Mouse (Mus musculus) kidney, postnatal 0 days (tissue): ENCODE data around the gene Khk. TPM values are rescaled to one million over a fixed set of nuclear protein-coding genes. Genes with fewer than 3 reads are reported as not detected.

ENCODE experiments used
- ATAC-seq: fragments of 200-750 bp; cut with Nextera tagmentation; replicated peaks from 2 replicates; pipeline ENCODE4 v1.8.0; 2017; ENCODE audit warnings: low read depth, moderate number of reproducible peaks, moderate TSS enrichment, moderate library complexity; ENCODE audit not compliant: low FRiP score
- DNase-seq: peaks from one replicate; pipeline ENCODE4 v3.0.0-alpha.2; 2016; ENCODE audit warnings: low spot score
- H3K27ac ChIP-seq: fragments of 300-500 bp; sonication (generic); 2 replicates; pipeline ENCODE4 v1.5.1; 2014; ENCODE audit warnings: mild to moderate bottlenecking
- H3K27me3 ChIP-seq: fragments of 300-500 bp; sonication (generic); 2 replicates; pipeline ENCODE4 v1.6.1; 2014; ENCODE audit warnings: low read length, mixed read lengths; ENCODE audit not compliant: insufficient read depth
- H3K36me3 ChIP-seq: fragments of 300-500 bp; sonication (generic); 2 replicates; pipeline ENCODE4 v1.6.1; 2014; ENCODE audit warnings: low read length, mixed read lengths; ENCODE audit not compliant: insufficient read depth
- H3K4me1 ChIP-seq: fragments of 300-500 bp; sonication (generic); replicated peaks from 2 replicates; pipeline ENCODE4 v1.6.1; 2014; ENCODE audit warnings: antibody characterized with exemption, low read length, mixed read lengths; ENCODE audit not compliant: insufficient read depth
- H3K4me2 ChIP-seq: fragments of 300-500 bp; sonication (generic); 2 replicates; pipeline ENCODE4 v1.6.1; 2014; ENCODE audit warnings: mild to moderate bottlenecking, low read length, moderate library complexity, mixed read lengths
- H3K4me3 ChIP-seq: fragments of 300-500 bp; sonication (generic); replicated peaks from 2 replicates; pipeline ENCODE4 v1.5.1; 2014; ENCODE audit warnings: low read depth, low read length
- H3K9ac ChIP-seq: fragments of 300-500 bp; sonication (generic); 2 replicates; pipeline ENCODE4 v1.6.1; 2014; ENCODE audit warnings: low read depth, low read length
- H3K9me3 ChIP-seq: fragments of 300-500 bp; sonication (generic); replicated peaks from 2 replicates; pipeline ENCODE4 v1.6.1; 2016; ENCODE audit warnings: low read length, inconsistent platforms, mixed read lengths
- CTCF ChIP-seq: IDR thresholded peaks from 2 replicates; pipeline ENCODE4 v1.5.1; 2016; ENCODE audit warnings: antibody characterized with exemption, low read depth, mild to moderate bottlenecking, moderate library complexity
- WGBS: fragments of 180-500 bp; shearing (Covaris S2); extraction: QIAGEN DNeasy Blood & Tissue Kit; methylation state at CpG from one replicate; pipeline ENCODE4 v1.1.7; 2014; 5-methylcytosine and 5-hydroxymethylcytosine counted together
- polyA plus RNA-seq: library from polyadenylated mRNA; unstranded; fragments of >200 nt; fragmentation: Nextera tagmentation; extraction: Ambion mirVana; gene quantifications from 2 replicates; pipeline ENCODE4 v1.2.1, GENCODE M21; 2015

Gene Khk
- polyA plus RNA-seq, 1 experiment from 2014 or later = 70.6 TPM

DNA sequence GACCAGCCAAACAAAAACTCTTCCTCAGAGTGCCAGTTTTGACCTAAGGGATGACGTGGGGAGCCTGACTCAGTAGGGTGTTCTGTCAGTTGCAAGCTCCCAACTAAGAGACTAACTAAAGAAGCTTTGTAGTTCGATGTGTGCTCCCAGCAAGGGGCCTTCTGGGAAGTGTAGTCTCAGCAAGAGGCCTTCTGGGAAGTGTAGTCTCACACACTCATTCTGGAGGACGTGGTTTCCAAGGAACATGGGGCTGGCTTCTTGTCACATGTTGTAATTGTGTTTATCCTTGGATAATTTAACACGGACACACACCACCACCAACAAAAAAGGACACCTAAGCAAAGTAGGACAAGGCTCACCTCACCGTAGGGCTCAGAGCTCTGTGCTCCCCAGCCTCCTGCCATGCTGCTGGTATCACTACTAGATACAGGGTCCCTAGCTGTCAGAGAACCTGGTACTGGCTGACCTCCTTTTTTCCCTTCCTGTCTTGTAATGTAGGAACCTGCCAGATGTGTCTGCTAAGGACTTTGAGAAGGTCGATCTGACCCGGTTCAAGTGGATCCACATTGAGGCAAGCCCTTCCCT lies 6.8 kb downstream of the Khk start:
- WGBS = 43% methylated on average over 7 of the region's 7 CpGs
- no peak overlapping the region for H3K4me3 ChIP-seq
- no peaks in the 10 kb centered on the region; the same call in 1 of the 2 replicates for H3K4me1 ChIP-seq
- DNase-seq (no peak), ATAC-seq (peak; percentile 34; the same call in 1 of the 2 replicates)
- no peak for TF ChIP-seq CTCF
- peak overlapping the region; percentile 31; the same call in 1 of the 2 replicates for H3K4me2 ChIP-seq
- no peak overlapping the region for H3K9ac ChIP-seq
- H3K36me3 ChIP-seq = no peaks in the 10 kb centered on the region
- no peaks in the 10 kb centered on the region for H3K9me3 ChIP-seq
- no peaks in the 10 kb centered on the region for H3K27me3 ChIP-seq
- no peak overlapping the region for H3K27ac ChIP-seq

DNA sequence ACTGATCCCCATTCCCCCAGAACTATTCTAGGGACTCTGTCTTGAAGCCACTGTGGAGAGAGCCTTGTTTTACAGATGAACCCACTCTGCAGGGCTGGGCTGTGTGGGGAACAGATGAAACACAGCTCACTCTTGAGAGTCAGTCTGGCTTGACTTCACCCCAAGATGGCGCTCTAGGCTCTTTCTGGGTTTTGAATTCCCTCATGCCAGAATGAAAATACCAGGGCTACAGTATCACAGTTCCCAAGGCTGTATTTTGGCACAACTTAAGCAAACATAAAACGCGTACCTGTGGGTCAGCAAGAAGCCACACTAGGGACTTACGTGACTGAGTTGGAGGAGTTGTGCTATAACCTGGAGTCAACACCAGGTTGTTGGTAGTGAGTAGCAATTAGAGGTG lies 8.9 kb downstream of the Khk start:
- Histone ChIP-seq H3K4me3 (no peak overlapping the region), H3K4me2 (no peak overlapping the region), H3K36me3 (no peaks in the 10 kb centered on the region), H3K4me1 (no peaks in the 10 kb centered on the region), H3K27me3 (no peaks in the 10 kb centered on the region), H3K27ac (no peak overlapping the region), H3K9ac (no peak overlapping the region), H3K9me3 (no peaks in the 10 kb centered on the region)
- 23% methylated on average over 4 of the region's 4 CpGs for WGBS
- TF ChIP-seq CTCF = peak; percentile 83
- no peak for ATAC-seq
- DNase-seq = peak; percentile 85

DNA sequence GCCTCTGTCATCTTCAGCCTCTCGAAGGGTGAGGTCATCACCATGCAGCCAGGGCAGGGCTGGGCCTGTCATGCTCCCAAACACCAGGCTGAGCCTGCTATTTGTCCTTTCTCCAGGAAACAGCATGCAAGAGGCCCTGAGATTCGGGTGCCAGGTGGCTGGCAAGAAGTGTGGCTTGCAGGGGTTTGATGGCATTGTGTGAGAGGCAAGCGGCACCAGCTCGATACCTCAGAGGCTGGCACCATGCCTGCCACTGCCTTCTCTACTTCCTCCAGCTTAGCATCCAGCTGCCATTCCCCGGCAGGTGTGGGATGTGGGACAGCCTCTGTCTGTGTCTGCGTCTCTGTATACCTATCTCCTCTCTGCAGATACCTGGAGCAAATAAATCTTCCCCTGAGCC lies 9.6 kb downstream of the Khk start:
- no peak overlapping the region for H3K9ac ChIP-seq
- DNase-seq = no peak
- H3K4me3 ChIP-seq = no peak overlapping the region
- 87% methylated on average over 6 of the region's 6 CpGs for WGBS
- no peak overlapping the region for H3K27ac ChIP-seq
- ATAC-seq = no peak
- H3K27me3 ChIP-seq = no peaks in the 10 kb centered on the region
- no peak for TF ChIP-seq CTCF
- no peak overlapping the region for H3K4me2 ChIP-seq
- H3K4me1 ChIP-seq = no peaks in the 10 kb centered on the region
- no peaks in the 10 kb centered on the region for H3K9me3 ChIP-seq
- H3K36me3 ChIP-seq = no peaks in the 10 kb centered on the region

DNA sequence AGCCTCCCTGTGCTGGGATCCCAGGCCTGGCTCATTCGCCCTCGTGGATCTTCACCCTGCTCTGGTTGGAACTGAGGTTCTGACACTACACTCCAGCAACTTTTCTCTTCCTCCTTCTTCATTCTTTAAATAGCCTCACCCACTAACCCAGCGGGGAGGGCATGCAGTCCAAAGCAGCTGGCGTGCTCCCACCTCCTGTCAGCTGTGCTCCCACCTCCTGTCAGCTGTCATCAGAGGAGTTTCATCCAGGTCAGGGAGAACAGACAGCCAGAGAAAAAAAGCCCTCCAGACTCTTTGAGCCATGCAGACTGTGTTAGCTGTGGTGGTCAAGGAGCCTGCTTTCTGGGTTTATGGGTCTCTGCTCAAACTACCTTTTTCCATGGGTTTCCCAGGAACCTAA lies 10.1 kb downstream of the Khk start:
- no peak overlapping the region for H3K4me3 ChIP-seq
- H3K4me1 ChIP-seq = no peaks in the 10 kb centered on the region
- 82% methylated on average over 4 of the region's 4 CpGs for WGBS
- no peak overlapping the region for H3K27ac ChIP-seq
- no peak overlapping the region for H3K9ac ChIP-seq
- H3K9me3 ChIP-seq = no peaks in the 10 kb centered on the region
- DNase-seq (no peak), ATAC-seq (no peak)
- no peak overlapping the region for H3K4me2 ChIP-seq
- H3K27me3 ChIP-seq = no peaks in the 10 kb centered on the region
- H3K36me3 ChIP-seq = no peaks in the 10 kb centered on the region
- no peak for TF ChIP-seq CTCF

DNA sequence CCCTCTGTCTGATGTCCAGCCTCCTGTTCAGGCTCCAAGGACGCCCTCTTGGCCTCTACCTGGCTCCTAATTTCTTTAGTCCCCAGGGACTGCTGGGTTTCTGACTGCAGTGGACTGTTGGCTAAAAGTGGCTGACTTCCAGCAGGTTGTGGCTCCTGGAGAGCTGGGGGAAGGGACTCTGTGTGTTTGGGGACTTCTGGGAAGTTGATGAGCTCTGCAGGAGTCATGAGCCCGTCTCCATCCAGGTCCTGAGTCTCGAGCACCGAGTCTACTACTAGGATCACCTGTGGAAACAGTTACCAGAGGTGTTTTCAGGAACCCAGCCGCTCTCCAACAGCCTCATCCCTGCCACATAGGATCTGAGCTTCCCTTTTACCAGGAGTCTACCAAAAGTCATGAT lies 12.5 kb downstream of the Khk start:
- Histone ChIP-seq H3K9me3 (no peaks in the 10 kb centered on the region), H3K27me3 (no peaks in the 10 kb centered on the region), H3K4me1 (no peaks in the 10 kb centered on the region), H3K27ac (no peak overlapping the region), H3K9ac (no peak overlapping the region), H3K36me3 (no peaks in the 10 kb centered on the region), H3K4me3 (no peak overlapping the region), H3K4me2 (no peak overlapping the region)
- no peak for TF ChIP-seq CTCF
- WGBS = 75% methylated on average over 5 of the region's 5 CpGs
- ATAC-seq (no peak), DNase-seq (no peak)

DNA sequence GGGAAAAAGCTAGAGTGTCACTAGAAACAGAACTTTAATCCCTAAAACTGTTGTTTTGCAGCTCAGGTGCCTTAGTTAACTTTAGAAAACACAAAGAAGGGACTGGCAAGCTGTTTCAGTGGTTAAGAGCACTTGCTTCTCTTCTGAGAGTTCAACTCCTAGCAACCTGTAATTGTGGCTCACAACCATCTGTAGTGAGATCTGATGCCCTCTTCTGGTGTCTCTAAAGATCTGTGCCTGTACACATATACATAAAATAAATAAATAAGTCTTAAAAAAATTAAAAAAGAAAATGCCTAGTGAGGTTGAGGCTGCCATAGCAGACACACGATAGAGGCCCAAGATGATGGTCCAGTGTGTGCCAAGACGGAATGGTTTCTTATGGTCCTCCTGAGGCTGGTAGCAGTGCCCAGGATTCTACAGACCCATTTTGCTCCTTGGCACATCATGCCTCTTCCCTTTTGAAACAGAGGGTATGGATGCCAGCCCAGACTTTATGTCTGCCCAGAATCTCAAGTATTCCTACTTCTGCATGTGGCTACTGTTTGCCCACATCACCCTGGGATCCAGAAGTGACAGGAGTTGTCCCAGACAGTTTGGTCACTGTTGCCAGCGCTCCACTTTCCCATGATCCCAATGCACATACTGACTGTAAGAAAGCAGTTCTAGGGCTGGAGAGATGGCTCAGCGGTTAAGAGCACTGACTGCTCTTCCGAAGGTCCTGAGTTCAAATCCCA lies 13.7 kb downstream of the Khk start:
- WGBS = 87% methylated on average over 5 of the region's 5 CpGs
- DNase-seq = no peak
- no peaks in the 10 kb centered on the region for H3K36me3 ChIP-seq
- H3K27me3 ChIP-seq = no peaks in the 10 kb centered on the region
- peak; percentile 48 for TF ChIP-seq CTCF
- H3K9me3 ChIP-seq = no peaks in the 10 kb centered on the region
- no peak overlapping the region for H3K4me3 ChIP-seq
- H3K9ac ChIP-seq = no peak overlapping the region
- H3K4me2 ChIP-seq = no peak overlapping the region
- no peaks in the 10 kb centered on the region for H3K4me1 ChIP-seq
- H3K27ac ChIP-seq = no peak overlapping the region
- no peak for ATAC-seq
